Mouse (Mus musculus): Measurements from ENCODE around the gene Chd5.

DNA sequence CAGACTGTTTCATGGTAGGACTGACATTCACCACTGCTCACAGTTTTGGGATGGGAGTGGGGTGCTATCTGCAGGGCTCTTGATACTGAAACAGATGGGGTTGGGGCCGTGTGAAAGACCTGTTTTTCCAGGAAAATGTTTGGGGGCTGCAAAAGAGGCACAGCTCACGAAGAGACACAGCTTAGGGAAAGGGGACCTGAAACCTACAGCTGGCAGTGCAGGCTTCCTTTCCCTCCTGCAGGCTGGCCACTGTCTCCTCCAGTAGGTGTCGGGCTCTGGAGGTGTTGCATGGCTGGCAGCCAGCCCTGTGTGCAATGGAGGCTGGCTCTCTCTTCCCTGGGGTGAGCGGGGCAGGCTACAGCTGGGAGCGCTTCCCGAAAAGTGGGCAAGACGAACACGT is 89.8 kb downstream of the Chd5 start:
- no peak for TF ChIP-seq POLR2A (IDR thresholded peaks at IDR 0.05; ENCODE audit: insufficient read length, low read depth)
- TF ChIP-seq SRF (IDR thresholded peaks at IDR 0.05; ENCODE audit: control insufficient read depth, insufficient read length, low read depth), result no peak
- TF ChIP-seq MYOD1 (IDR thresholded peaks at IDR 0.05; ENCODE audit: control insufficient read depth in 1 of 3, insufficient read length in 2 of 3, low read depth in 2 of 3), result no peak
- no peak for TF ChIP-seq MAX (IDR thresholded peaks at IDR 0.05; ENCODE audit: low read depth)
- TF ChIP-seq CEBPB (IDR thresholded peaks at IDR 0.05; ENCODE audit: insufficient read depth, poor library complexity, severe bottlenecking), result no peak
- TF ChIP-seq TCF12 (IDR thresholded peaks at IDR 0.05; ENCODE audit: insufficient read depth, poor library complexity, severe bottlenecking), result no peak
- TF ChIP-seq MYOG (IDR thresholded peaks at IDR 0.05; ENCODE audit: control insufficient read depth in 1 of 3, insufficient read depth in 1 of 3, insufficient read length in 2 of 3, low read depth in 2 of 3), result no peak
- TF ChIP-seq USF1 (IDR thresholded peaks at IDR 0.05; ENCODE audit: low read depth), result no peak
- no peak for TF ChIP-seq E2F4 (IDR thresholded peaks at IDR 0.05; ENCODE audit: insufficient read depth)
- TF ChIP-seq TCF3 (IDR thresholded peaks at IDR 0.05; ENCODE audit: insufficient read length, low read depth), result no peak
- no peak for TF ChIP-seq POLR2AphosphoS2 (IDR thresholded peaks at IDR 0.05; ENCODE audit: insufficient read length, low read depth)

Measured in myocyte (in vitro differentiated cells).